Mouse (Mus musculus): Measurements from ENCODE around the gene Rgl2. TPM values are rescaled to one million over a fixed set of nuclear protein-coding genes. Genes with fewer than 3 reads are reported as not detected.
A peak's percentile ranks its signal among the peaks of the same experiment; 100 is the strongest.

Gene Rgl2
- polyA plus RNA-seq, 1 experiment: 272 TPM

- no peaks in the 10 kb centered on the region for H3K4me1 ChIP-seq (ENCODE audit: control insufficient read depth, insufficient read depth, low read length)
- whole genome bisulfite sequencing: 43% methylated on average over 18 of the region's 18 CpGs
- no peak for DNase-seq
- peak overlapping the region; percentile 77 for H3K4me3 ChIP-seq (replicated peaks; ENCODE audit: extremely low read depth, low read depth, low read length)
- TF ChIP-seq POLR2A (IDR thresholded peaks at IDR 0.05; ENCODE audit: borderline replicate concordance, extremely low read depth, low read depth, low read length) (no peak), CTCF (IDR thresholded peaks at IDR 0.05; ENCODE audit: insufficient read depth, low read length) (no peak)
These were observed 2.0 kb downstream of the Rgl2 start for GRCm38 (mm10) chr17:33931159-33931866.

GRCm38 (mm10) chr17:33931947-33932346 is 2.6 kb downstream of the Rgl2 start:
- Histone ChIP-seq H3K4me3 (replicated peaks; ENCODE audit: extremely low read depth, low read depth, low read length) (no peak overlapping the region), H3K4me1 (ENCODE audit: control insufficient read depth, insufficient read depth, low read length) (no peaks in the 10 kb centered on the region)
- DNase-seq: no peak
- whole genome bisulfite sequencing: 90% methylated on average over 11 of the region's 11 CpGs
- TF ChIP-seq CTCF (IDR thresholded peaks at IDR 0.05; ENCODE audit: insufficient read depth, low read length): no peak
- no peak for TF ChIP-seq POLR2A (IDR thresholded peaks at IDR 0.05; ENCODE audit: borderline replicate concordance, extremely low read depth, low read depth, low read length)

- DNase-seq: no peak
- WGBS: 85% methylated on average over 14 of the region's 14 CpGs
- Histone ChIP-seq H3K4me1 (ENCODE audit: control insufficient read depth, insufficient read depth, low read length) (no peaks in the 10 kb centered on the region), H3K4me3 (replicated peaks; ENCODE audit: extremely low read depth, low read depth, low read length) (no peak overlapping the region)
- TF ChIP-seq POLR2A (IDR thresholded peaks at IDR 0.05; ENCODE audit: borderline replicate concordance, extremely low read depth, low read depth, low read length) (no peak), CTCF (IDR thresholded peaks at IDR 0.05; ENCODE audit: insufficient read depth, low read length) (no peak)
These were observed 3.1 kb downstream of the Rgl2 start for GRCm38 (mm10) chr17:33932448-33932847.

- WGBS: 95% methylated on average over 15 of the region's 15 CpGs
- H3K4me3 ChIP-seq (replicated peaks; ENCODE audit: extremely low read depth, low read depth, low read length): no peak overlapping the region
- DNase-seq: no peak
- TF ChIP-seq CTCF (IDR thresholded peaks at IDR 0.05; ENCODE audit: insufficient read depth, low read length): no peak
- TF ChIP-seq POLR2A (IDR thresholded peaks at IDR 0.05; ENCODE audit: borderline replicate concordance, extremely low read depth, low read depth, low read length): no peak
- no peaks in the 10 kb centered on the region for H3K4me1 ChIP-seq (ENCODE audit: control insufficient read depth, insufficient read depth, low read length)
These were observed 3.6 kb downstream of the Rgl2 start for GRCm38 (mm10) chr17:33932970-33933369.

- H3K4me3 ChIP-seq (replicated peaks; ENCODE audit: extremely low read depth, low read depth, low read length): no peak overlapping the region
- WGBS: 87% methylated on average over 21 of the region's 21 CpGs
These were observed 6.2 kb downstream of the Rgl2 start for GRCm38 (mm10) chr17:33935422-33936055.

GRCm38 (mm10) chr17:33936993-33937392 is 7.7 kb downstream of the Rgl2 start:
- Histone ChIP-seq H3K4me1 (ENCODE audit: control insufficient read depth, insufficient read depth, low read length) (peaks cover 10% of the 10 kb centered on the region; the same call in 1 of the 2 replicates), H3K4me3 (replicated peaks; ENCODE audit: extremely low read depth, low read depth, low read length) (no peak overlapping the region)
- 83% methylated on average over 15 of the region's 15 CpGs for WGBS
- DNase-seq: no peak
- TF ChIP-seq POLR2A (IDR thresholded peaks at IDR 0.05; ENCODE audit: borderline replicate concordance, extremely low read depth, low read depth, low read length) (no peak), CTCF (IDR thresholded peaks at IDR 0.05; ENCODE audit: insufficient read depth, low read length) (no peak)

More at GRCm38 (mm10) chr17:33935422-33936055, 6.2 kb downstream of the Rgl2 start:
- DNase-seq: no peak
- TF ChIP-seq CTCF (IDR thresholded peaks at IDR 0.05; ENCODE audit: insufficient read depth, low read length): no peak
- no peak for TF ChIP-seq POLR2A (IDR thresholded peaks at IDR 0.05; ENCODE audit: borderline replicate concordance, extremely low read depth, low read depth, low read length)
- H3K4me1 ChIP-seq (ENCODE audit: control insufficient read depth, insufficient read depth, low read length): peaks cover 7% of the 10 kb centered on the region; the same call in 1 of the 2 replicates

- no peak overlapping the region for H3K4me3 ChIP-seq (replicated peaks; ENCODE audit: extremely low read depth, low read depth, low read length)
- 64% methylated on average over 11 of the region's 11 CpGs for WGBS
- peaks cover 10% of the 10 kb centered on the region; the same call in 1 of the 2 replicates for H3K4me1 ChIP-seq (ENCODE audit: control insufficient read depth, insufficient read depth, low read length)
- TF ChIP-seq POLR2A (IDR thresholded peaks at IDR 0.05; ENCODE audit: borderline replicate concordance, extremely low read depth, low read depth, low read length) (no peak), CTCF (IDR thresholded peaks at IDR 0.05; ENCODE audit: insufficient read depth, low read length) (no peak)
- DNase-seq: no peak
These were observed 9.4 kb downstream of the Rgl2 start for GRCm38 (mm10) chr17:33938783-33939182.

- H3K4me1 ChIP-seq (ENCODE audit: control insufficient read depth, insufficient read depth, low read length): peaks cover 10% of the 10 kb centered on the region; the same call in 1 of the 2 replicates
- WGBS: under 1% methylated on average over 36 of the region's 36 CpGs
- peak; percentile 86 for DNase-seq
- no peak for TF ChIP-seq CTCF (IDR thresholded peaks at IDR 0.05; ENCODE audit: insufficient read depth, low read length)
- peak; percentile 51; the same call in 1 of the 2 replicates for TF ChIP-seq POLR2A (IDR thresholded peaks at IDR 0.05; ENCODE audit: borderline replicate concordance, extremely low read depth, low read depth, low read length)
- peak within 1 kb of the TSS; percentile 82 for H3K4me3 ChIP-seq (replicated peaks; ENCODE audit: extremely low read depth, low read depth, low read length)
These were observed 11.0 kb downstream of the Rgl2 start, which contains the start of the genes Pfdn6 and Wdr46 for GRCm38 (mm10) chr17:33940206-33940805. TSS of gene Pfdn6 (minus strand) at chr17:33940343. TSS of gene Wdr46 (plus strand) at chr17:33940660.

- 2% methylated on average over 26 of the region's 26 CpGs for WGBS
- no peak for TF ChIP-seq CTCF (IDR thresholded peaks at IDR 0.05; ENCODE audit: insufficient read depth, low read length)
- TF ChIP-seq POLR2A (IDR thresholded peaks at IDR 0.05; ENCODE audit: borderline replicate concordance, extremely low read depth, low read depth, low read length): no peak
- H3K4me3 ChIP-seq (replicated peaks; ENCODE audit: extremely low read depth, low read depth, low read length): peak overlapping the region; percentile 82
- peaks cover 10% of the 10 kb centered on the region; the same call in 1 of the 2 replicates for H3K4me1 ChIP-seq (ENCODE audit: control insufficient read depth, insufficient read depth, low read length)
- DNase-seq: no peak
These were observed 11.6 kb downstream of the Rgl2 start for GRCm38 (mm10) chr17:33940981-33941380.
